Mouse (Mus musculus) testis, adult 2 months (tissue): ENCODE results near the gene Pcif1. TPM values are rescaled to one million over a fixed set of nuclear protein-coding genes. Genes with fewer than 3 reads are reported as not detected.

Experiments
- H3K27ac ChIP-seq: fragments of 200-500 bp; 2 replicates; pipeline ENCODE4 v1.5.1; 2012; ENCODE audit warnings: low read depth, low read length; ENCODE audit not compliant: control insufficient read depth, insufficient read depth
- H3K27me3 ChIP-seq: fragments of 200-500 bp; 2 replicates; pipeline ENCODE4 v1.6.1; 2012; ENCODE audit warnings: mild to moderate bottlenecking, low read length, moderate library complexity; ENCODE audit not compliant: control insufficient read depth, insufficient read depth
- H3K36me3 ChIP-seq: fragments of 200-500 bp; 2 replicates; pipeline ENCODE4 v1.6.1; 2012; ENCODE audit warnings: mild to moderate bottlenecking, low read length; ENCODE audit not compliant: control insufficient read depth, insufficient read depth
- H3K4me1 ChIP-seq: fragments of 200-500 bp; 2 replicates; pipeline ENCODE4 v1.6.1; 2012; ENCODE audit warnings: low read length; ENCODE audit not compliant: control insufficient read depth, insufficient read depth
- H3K4me3 ChIP-seq: fragments of 200-500 bp; 2 replicates; pipeline ENCODE4 v1.5.1; 2012; ENCODE audit warnings: low read depth, mild to moderate bottlenecking, low read length, moderate library complexity, mixed read lengths; ENCODE audit not compliant: control insufficient read depth
- CTCF ChIP-seq: fragments of 200-500 bp; IDR thresholded peaks from 2 replicates; pipeline ENCODE4 v1.5.1; 2012; ENCODE audit warnings: low read depth, mild to moderate bottlenecking, inconsistent platforms, low read length, moderate library complexity; ENCODE audit not compliant: control insufficient read depth, insufficient read depth, insufficient replicate concordance
- POLR2A ChIP-seq: fragments of 200-500 bp; IDR thresholded peaks from 2 replicates; pipeline ENCODE4 v1.6.1; 2012; ENCODE audit warnings: low read depth, mild to moderate bottlenecking, inconsistent platforms, low read length, moderate library complexity; ENCODE audit not compliant: control insufficient read depth
- polyA plus RNA-seq: library from polyadenylated mRNA; depleted of rRNA; stranded (reverse); fragments of >200 nt; gene quantifications from 2 replicates; pipeline ENCODE4 v1.2.3, GENCODE M21; 2012

Gene Pcif1
- polyA plus RNA-seq, 1 experiment: 17.0 TPM

GRCm38 (mm10) chr2:164891056-164891834 is 12.1 kb downstream of the Pcif1 start:
- no peaks in the 10 kb centered on the region for H3K27me3 ChIP-seq
- H3K4me1 ChIP-seq: no peaks in the 10 kb centered on the region

GRCm38 (mm10) chr2:164891908-164892695 is 13.0 kb downstream of the Pcif1 start:
- Histone ChIP-seq H3K4me1 (no peaks in the 10 kb centered on the region), H3K27ac (no peak overlapping the region), H3K36me3 (no peaks in the 10 kb centered on the region; the same call in none of the 2 replicates), H3K27me3 (no peaks in the 10 kb centered on the region), H3K4me3 (no peak overlapping the region)
- TF ChIP-seq POLR2A (no peak), CTCF (no peak)

More at GRCm38 (mm10) chr2:164891056-164891834, 12.1 kb downstream of the Pcif1 start:
- Histone ChIP-seq H3K36me3 (no peaks in the 10 kb centered on the region; the same call in none of the 2 replicates), H3K27ac (no peak overlapping the region), H3K4me3 (no peak overlapping the region)
- TF ChIP-seq CTCF (no peak), POLR2A (no peak)

DNA sequence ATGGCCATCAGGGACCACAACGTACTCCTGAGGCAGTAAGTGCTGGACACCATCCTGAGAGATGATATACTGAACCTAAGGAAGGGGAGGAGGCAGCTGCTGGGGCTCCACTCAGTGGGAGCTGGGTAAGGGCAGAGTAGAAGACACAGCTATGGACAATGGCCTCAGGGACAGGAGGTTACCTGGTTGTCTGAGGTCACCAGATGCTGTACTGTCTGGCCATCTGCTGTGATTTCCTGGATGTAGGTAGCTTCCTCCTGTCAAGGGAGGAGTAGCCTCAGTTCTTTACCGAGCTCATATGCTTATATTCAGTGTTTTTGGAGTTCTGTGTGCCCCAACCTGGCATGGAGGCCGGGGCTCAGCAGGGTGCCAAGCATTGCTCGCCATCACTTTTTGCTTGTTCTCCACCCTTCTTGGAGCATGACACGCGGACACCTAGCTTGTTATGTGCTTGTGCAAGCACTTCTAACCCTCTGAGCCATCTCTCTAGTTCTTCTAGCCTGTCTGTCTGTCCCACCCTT is 13.7 kb downstream of the Pcif1 start:
- Histone ChIP-seq H3K27me3 (no peaks in the 10 kb centered on the region), H3K4me1 (no peaks in the 10 kb centered on the region)

GRCm38 (mm10) chr2:164894048-164894447 is 14.9 kb downstream of the Pcif1 start:
- no peak overlapping the region for H3K4me3 ChIP-seq
- no peaks in the 10 kb centered on the region for H3K27me3 ChIP-seq
- H3K27ac ChIP-seq: no peak overlapping the region
- no peak for TF ChIP-seq POLR2A
- TF ChIP-seq CTCF: no peak
- no peaks in the 10 kb centered on the region; the same call in none of the 2 replicates for H3K36me3 ChIP-seq
- no peaks in the 10 kb centered on the region for H3K4me1 ChIP-seq

More for the DNA sequence above, 13.7 kb downstream of the Pcif1 start:
- H3K27ac ChIP-seq: no peak overlapping the region
- TF ChIP-seq POLR2A: no peak
- no peak for TF ChIP-seq CTCF
- H3K4me3 ChIP-seq: no peak overlapping the region
- no peaks in the 10 kb centered on the region; the same call in none of the 2 replicates for H3K36me3 ChIP-seq

DNA sequence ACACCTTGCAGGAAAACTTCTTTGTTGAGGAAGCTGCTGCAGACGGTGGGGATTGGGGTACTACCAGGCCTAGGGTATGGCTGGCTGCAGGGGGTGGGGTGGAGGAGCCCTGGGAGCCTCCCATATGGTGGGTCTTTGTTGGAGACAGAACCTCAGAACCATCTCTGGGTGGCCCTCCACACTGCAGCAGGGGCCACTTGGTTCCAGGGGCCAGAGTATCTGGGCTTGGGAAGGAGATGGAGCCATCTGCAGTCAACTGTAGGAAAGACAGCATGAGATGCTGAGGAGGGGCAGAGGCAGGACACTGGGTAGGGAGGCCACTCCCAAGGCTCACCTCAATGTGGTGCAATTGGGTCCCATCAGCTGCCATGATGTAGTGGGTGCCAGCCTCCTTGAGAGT is 15.5 kb downstream of the Pcif1 start:
- TF ChIP-seq POLR2A (no peak), CTCF (no peak)
- no peak overlapping the region for H3K4me3 ChIP-seq
- H3K4me1 ChIP-seq: no peaks in the 10 kb centered on the region
- H3K27me3 ChIP-seq: no peaks in the 10 kb centered on the region
- H3K36me3 ChIP-seq: no peaks in the 10 kb centered on the region; the same call in none of the 2 replicates
- H3K27ac ChIP-seq: no peak overlapping the region

DNA sequence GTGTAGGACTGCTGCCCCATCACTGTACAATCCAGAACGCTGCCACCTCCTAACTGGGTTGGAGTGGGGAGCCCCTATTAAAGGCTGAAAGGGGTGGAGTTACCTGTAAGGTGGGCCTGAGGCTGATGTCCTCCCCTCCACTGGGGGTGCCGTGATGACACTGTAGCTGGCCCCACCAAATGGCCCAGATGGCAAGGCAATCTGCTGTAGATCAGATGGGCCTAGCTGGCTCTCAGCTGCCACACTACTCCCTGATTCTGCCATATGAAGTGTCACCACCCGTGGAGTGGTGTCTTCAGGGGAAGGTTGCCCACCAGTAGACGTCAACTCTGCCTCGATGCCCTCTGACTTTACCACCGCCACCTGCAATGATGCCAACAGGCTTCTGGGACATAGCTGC is 16.8 kb downstream of the Pcif1 start:
- Histone ChIP-seq H3K4me1 (no peaks in the 10 kb centered on the region), H3K36me3 (no peaks in the 10 kb centered on the region; the same call in none of the 2 replicates), H3K27me3 (no peaks in the 10 kb centered on the region), H3K27ac (no peak overlapping the region), H3K4me3 (no peak overlapping the region)
- TF ChIP-seq POLR2A (no peak), CTCF (no peak)

DNA sequence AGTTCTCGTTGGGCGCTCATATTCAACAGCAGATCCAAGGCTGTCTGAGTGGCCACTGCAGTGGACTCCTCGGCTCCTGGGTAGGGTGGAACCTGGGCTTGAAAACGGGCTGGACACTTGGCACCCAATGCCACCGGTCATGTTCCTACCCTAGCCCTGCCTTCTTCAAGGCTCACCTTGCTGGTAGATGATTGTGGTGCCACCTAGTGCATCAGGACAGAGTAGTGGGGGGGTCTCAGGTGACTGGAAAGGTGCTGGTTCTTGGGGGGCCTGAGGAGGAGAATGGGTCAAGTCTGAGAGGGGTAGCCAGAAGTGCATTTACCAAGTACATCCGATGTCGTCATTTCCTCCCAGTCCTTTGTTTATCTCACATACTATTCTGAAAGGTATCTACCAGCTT is 18.9 kb downstream of the Pcif1 start:
- Histone ChIP-seq H3K27me3 (no peaks in the 10 kb centered on the region), H3K27ac (no peak overlapping the region), H3K36me3 (no peaks in the 10 kb centered on the region; the same call in none of the 2 replicates), H3K4me3 (no peak overlapping the region), H3K4me1 (no peaks in the 10 kb centered on the region)
- TF ChIP-seq POLR2A (no peak), CTCF (no peak)
